Mouse (Mus musculus) ES-Bruce4 (cell line): ENCODE data around the gene H2-T24. TPM values are rescaled to one million over a fixed set of nuclear protein-coding genes. Genes with fewer than 3 reads are reported as not detected.
A peak's percentile ranks its signal among the peaks of the same experiment; 100 is the strongest.

ENCODE experiments used
- H3K27ac ChIP-seq: 2 replicates; pipeline ENCODE4 v1.5.1; 2012; ENCODE audit warnings: low read length, inconsistent platforms; ENCODE audit not compliant: insufficient read depth
- H3K27me3 ChIP-seq: 2 replicates; pipeline ENCODE4 v1.6.1; 2012; ENCODE audit warnings: mild to moderate bottlenecking, low read length, inconsistent platforms; ENCODE audit not compliant: control insufficient read depth, poor library complexity, insufficient read depth, severe bottlenecking
- H3K36me3 ChIP-seq: 2 replicates; pipeline ENCODE4 v1.6.1; 2012; ENCODE audit warnings: inconsistent platforms, mild to moderate bottlenecking, low read length, moderate library complexity; ENCODE audit not compliant: control insufficient read depth, poor library complexity, insufficient read depth, severe bottlenecking
- H3K4me1 ChIP-seq: one replicate; pipeline ENCODE4 v1.8.1; 2011; ENCODE audit warnings: low read length; ENCODE audit not compliant: control insufficient read depth, insufficient read depth
- H3K4me3 ChIP-seq: 2 replicates; pipeline ENCODE4 v1.5.1; 2011; ENCODE audit warnings: low read depth, mild to moderate bottlenecking, low read length
- H3K9ac ChIP-seq: 2 replicates; pipeline ENCODE4 v1.6.1; 2012; ENCODE audit warnings: low read depth, mild to moderate bottlenecking, inconsistent platforms; ENCODE audit not compliant: poor library complexity, severe bottlenecking
- H3K9me3 ChIP-seq: replicated peaks from 2 replicates; pipeline ENCODE4 v1.6.1; 2012; ENCODE audit warnings: mild to moderate bottlenecking, low read length, inconsistent platforms; ENCODE audit not compliant: control insufficient read depth, poor library complexity, insufficient read depth, severe bottlenecking
- CTCF ChIP-seq: IDR thresholded peaks from one replicate; pipeline ENCODE4 v1.8.1; 2011; ENCODE audit warnings: low read depth, low read length
- EP300 ChIP-seq: IDR thresholded peaks from 2 replicates; pipeline ENCODE4 v1.6.1; 2011; ENCODE audit warnings: low read depth, low read length; ENCODE audit not compliant: insufficient read depth
- POLR2A ChIP-seq: IDR thresholded peaks from one replicate; pipeline ENCODE4 v1.8.1; 2011; ENCODE audit warnings: low read length; ENCODE audit not compliant: insufficient read depth
- polyA plus RNA-seq: library from polyadenylated mRNA; stranded (reverse); fragments of >200 nt; gene quantifications from 2 replicates; pipeline ENCODE4 v1.2.4, GENCODE M21; 2011; ENCODE audit warnings: low read depth; ENCODE audit not compliant: missing spikeins, insufficient read depth, insufficient read length

The H2-T24 gene
- polyA plus RNA-seq, 1 experiment, result not detected

DNA sequence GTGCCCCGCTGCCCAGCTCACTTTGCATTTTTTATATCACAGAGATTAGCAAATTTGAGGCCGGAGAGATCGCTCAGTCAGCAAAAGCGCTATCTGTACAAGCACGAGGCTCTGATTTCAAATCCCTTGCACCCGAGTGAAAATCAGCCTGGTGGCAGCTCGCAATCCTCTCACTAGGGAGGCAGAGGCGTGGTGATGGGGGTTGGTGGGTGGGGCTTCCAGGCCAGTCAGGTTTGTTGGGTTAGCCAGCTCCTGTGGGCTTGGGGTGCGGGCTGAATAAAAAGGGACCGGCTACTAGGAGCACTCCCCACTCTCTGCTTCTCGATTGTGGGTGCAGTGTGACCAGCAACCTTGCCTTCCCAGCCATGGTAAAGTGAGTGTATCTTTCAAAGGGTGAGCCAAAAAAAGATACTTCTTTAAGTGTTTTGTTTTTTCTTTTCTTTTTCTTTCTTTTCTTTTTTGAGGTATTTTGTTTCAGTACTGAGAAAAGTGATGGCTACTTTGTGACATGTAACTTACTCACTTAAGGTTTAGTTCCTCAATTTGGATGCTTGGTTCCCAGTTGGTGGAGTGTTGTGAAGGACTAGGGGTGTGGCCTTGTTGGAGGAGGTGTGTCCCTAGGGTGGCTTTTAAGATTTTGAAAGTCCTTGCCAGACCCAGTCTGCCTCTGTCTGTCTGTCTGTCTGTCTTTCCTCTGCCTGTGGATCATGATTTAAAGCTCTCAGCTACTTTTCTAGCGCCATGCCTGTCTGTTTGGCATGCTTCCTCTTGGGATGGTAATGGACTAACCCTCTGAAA lies 22.4 kb downstream of the H2-T24 start:
- Histone ChIP-seq H3K27ac (no peak overlapping the region), H3K9ac (no peak overlapping the region)

DNA sequence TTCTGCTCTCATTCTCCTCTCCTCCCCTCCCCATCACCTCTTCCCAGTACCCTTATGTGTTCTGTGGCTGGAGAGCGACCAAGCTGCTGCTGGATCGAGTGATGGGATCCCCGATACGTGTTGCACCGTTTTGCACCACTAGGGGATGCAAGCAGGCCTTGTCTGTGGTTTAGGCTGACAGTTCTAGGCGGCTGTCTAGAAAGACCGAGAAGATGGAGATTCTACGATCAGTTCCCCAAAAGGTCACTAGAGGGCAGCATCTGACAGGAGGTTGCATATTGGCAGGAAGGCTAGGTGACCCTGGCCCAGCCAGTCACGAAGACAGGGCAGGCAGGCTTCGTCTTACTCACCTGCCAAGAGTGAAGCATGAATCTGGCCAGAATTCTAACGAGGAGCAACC lies 23.4 kb downstream of the H2-T24 start:
- Histone ChIP-seq H3K27me3 (no peaks in the 10 kb centered on the region), H3K9me3 (peaks cover 23% of the 10 kb centered on the region), H3K27ac (no peak overlapping the region), H3K4me3 (no peak overlapping the region), H3K9ac (no peak overlapping the region), H3K36me3 (peaks cover 3% of the 10 kb centered on the region; the same call in 1 of the 2 replicates), H3K4me1 (no peaks in the 10 kb centered on the region)
- TF ChIP-seq EP300 (peak; percentile 26; the same call in 1 of the 2 replicates), CTCF (peak; percentile 92), POLR2A (no peak)

More for the DNA sequence above, 22.4 kb downstream of the H2-T24 start:
- Histone ChIP-seq H3K9me3 (peaks cover 32% of the 10 kb centered on the region), H3K4me3 (no peak overlapping the region), H3K27me3 (no peaks in the 10 kb centered on the region), H3K36me3 (peaks cover 3% of the 10 kb centered on the region; the same call in 1 of the 2 replicates), H3K4me1 (no peaks in the 10 kb centered on the region)
- TF ChIP-seq POLR2A (no peak), CTCF (no peak), EP300 (no peak)

DNA sequence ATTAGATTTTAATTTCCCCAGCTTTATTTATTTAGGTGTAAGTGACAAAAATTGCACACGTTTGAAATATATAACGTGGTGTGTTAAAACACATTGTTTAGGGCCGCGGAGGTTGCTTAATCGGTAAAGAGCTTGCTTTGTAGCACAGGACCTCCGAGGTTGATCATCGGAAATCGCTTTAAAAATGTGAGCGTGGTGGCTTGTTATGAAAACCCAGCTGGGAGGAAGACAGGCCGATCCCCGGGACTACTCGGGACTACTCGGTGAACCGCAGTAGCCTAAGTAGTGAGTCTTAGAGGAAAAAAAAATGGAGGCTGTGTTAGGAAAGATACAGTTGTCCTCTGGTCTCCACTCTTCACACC lies 25.5 kb downstream of the H2-T24 start:
- no peaks in the 10 kb centered on the region for H3K27me3 ChIP-seq
- 0 out of 2 replicates have a peak, but pooled peaks cover 6% of the 10 kb centered on the region for H3K9me3 ChIP-seq
- H3K4me1 ChIP-seq, result no peaks in the 10 kb centered on the region
- H3K27ac ChIP-seq, result no peak overlapping the region
- H3K9ac ChIP-seq, result peak overlapping the region; percentile 79
- peak overlapping the region; percentile 95 for H3K4me3 ChIP-seq
- no peaks in the 10 kb centered on the region for H3K36me3 ChIP-seq
- no peak for TF ChIP-seq EP300
- no peak for TF ChIP-seq CTCF
- TF ChIP-seq POLR2A, result no peak

DNA sequence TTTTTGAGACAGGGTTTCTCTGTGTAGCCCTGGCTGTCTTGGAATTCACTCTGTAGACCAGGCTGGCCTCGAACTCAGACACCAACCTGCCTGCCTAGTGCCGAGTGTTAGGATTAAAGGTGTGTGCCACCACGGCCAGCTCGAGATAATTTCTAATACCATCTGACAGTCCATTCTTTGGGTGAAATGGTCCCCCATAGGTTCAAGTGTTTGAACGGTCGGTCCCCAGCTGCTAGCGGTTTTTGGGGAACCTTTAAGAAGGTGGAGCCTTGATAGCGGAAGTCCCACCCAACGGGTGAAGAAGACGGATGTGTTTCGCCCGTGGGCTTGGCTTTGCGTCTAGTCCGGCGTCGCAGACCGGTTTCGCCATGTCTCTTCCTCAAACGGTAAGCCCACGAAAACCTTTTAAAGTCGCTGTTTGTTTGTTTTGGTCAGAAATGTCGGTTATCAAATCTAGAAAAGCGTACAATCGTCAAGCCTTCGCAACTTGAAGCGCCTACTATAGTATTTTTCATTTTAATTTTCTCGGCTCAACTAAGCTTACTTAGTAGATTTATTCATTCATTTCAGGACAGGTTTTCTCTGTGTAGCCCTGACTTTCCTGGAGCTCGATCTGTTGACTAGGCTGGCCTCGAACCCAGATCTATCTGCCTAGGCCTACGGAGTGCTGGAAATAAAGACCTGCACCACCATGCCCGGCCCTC lies 26.0 kb downstream of the H2-T24 start:
- no peak overlapping the region for H3K27ac ChIP-seq
- H3K4me1 ChIP-seq, result no peaks in the 10 kb centered on the region
- peak overlapping the region; percentile 79 for H3K9ac ChIP-seq
- H3K4me3 ChIP-seq, result peak overlapping the region; percentile 95
- H3K27me3 ChIP-seq, result no peaks in the 10 kb centered on the region
- H3K9me3 ChIP-seq, result 0 out of 2 replicates have a peak, but pooled peaks cover 2% of the 10 kb centered on the region
- no peaks in the 10 kb centered on the region for H3K36me3 ChIP-seq
- TF ChIP-seq POLR2A (peak; percentile 74), EP300 (no peak)

DNA sequence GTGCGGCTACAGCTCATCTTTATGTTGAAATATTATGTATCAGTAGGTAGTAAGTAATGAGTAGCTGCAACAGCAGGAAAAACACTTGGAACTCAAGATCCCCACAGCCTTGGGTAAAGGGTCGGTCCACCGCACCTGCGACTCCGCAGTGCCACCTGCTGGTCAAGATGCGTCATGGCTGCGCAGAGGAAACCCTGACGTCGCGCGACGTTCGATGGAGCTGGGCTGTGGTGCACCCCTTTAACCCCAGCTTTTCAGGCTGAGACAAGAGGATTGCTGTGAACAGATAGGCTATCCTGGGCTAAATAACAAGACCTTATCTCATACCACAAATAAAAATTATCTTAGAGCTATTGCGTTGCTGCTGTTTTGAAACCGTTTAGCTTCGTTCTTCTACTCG lies 26.7 kb downstream of the H2-T24 start:
- H3K36me3 ChIP-seq, result peaks cover 5% of the 10 kb centered on the region; the same call in 1 of the 2 replicates
- H3K27me3 ChIP-seq, result no peaks in the 10 kb centered on the region
- no peak overlapping the region for H3K9ac ChIP-seq
- 0 out of 2 replicates have a peak overlapping the region, but pooled peaks have one; percentile 13 for H3K4me3 ChIP-seq
- H3K27ac ChIP-seq, result no peak overlapping the region
- no peak for TF ChIP-seq POLR2A
- TF ChIP-seq CTCF, result peak; percentile 100
- 0 out of 2 replicates have a peak, but pooled peaks have one; percentile 41 for TF ChIP-seq EP300
- no peaks in the 10 kb centered on the region for H3K4me1 ChIP-seq
- no peaks in the 10 kb centered on the region for H3K9me3 ChIP-seq

DNA sequence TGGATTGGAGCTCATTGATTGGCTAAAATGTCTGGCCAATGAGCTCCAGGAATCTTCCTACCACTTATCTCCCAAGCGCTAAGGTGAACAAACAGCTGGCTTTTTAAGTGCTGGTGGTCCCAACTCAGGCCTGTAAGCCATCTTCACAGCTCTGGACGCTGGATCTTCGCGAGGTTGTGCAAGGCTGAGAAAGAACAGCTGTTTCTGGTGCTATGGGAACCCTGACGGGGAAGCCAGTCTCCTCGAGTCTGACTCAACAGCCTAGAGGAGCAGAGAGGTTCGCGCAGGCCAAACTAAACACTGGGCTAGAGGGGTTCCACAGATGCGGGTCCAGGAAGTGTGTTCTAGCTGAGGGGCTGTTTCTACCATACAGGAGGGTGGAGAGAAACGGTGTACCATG lies 28.6 kb downstream of the H2-T24 start:
- no peak for TF ChIP-seq POLR2A
- TF ChIP-seq EP300, result no peak
- no peak for TF ChIP-seq CTCF
- H3K27me3 ChIP-seq, result no peaks in the 10 kb centered on the region
- peaks cover 14% of the 10 kb centered on the region; the same call in 1 of the 2 replicates for H3K36me3 ChIP-seq
- no peaks in the 10 kb centered on the region for H3K9me3 ChIP-seq
- H3K4me1 ChIP-seq, result no peaks in the 10 kb centered on the region
- H3K9ac ChIP-seq, result peak overlapping the region; percentile 8
- peak overlapping the region; percentile 32; the same call in 1 of the 2 replicates for H3K27ac ChIP-seq
- peak overlapping the region; percentile 55 for H3K4me3 ChIP-seq
